1 mouse cellular context compared by ENCODE assay signal in genomic region chr5:147054328-147054727, GRCm38 (mm10).
TF ChIP-seq lines count a peak whose summit lies in the region.

No protein-coding gene starts in this region.

TF ChIP-seq in CH12.LX, 34 proteins besides CTCF, POLR2A, EP300 and RAD21:
- TF ChIP-seq SIN3A (IDR thresholded peaks at IDR 0.05; ENCODE audit: low read length) = peak; percentile 42; the same call in 1 of the 2 replicates
- TF ChIP-seq ZC3H11A (IDR thresholded peaks at IDR 0.05; ENCODE audit: low read depth, low read length) = no peak
- 0 out of 2 replicates have a peak, but pooled peaks have one; percentile 22 for TF ChIP-seq CHD2 (IDR thresholded peaks at IDR 0.05; ENCODE audit: low read length)
